ENCODE assay signal across 7 mouse cellular contexts in genomic region chr4:86669780-86670201, GRCm38 (mm10). TPM values are rescaled to one million over a fixed set of nuclear protein-coding genes. Genes with fewer than 3 reads are reported as not detected.
DNase-seq lines count a peak whose midpoint lies in the region; ATAC-seq lines count a peak whose summit lies in the region.

Plin2 (minus strand) TSS chr4:86670060.

- H3K4me2 ChIP-seq in embryonic facial prominence, embryonic 11.5 days (ENCODE audit: low read depth, low read length) = peak within 1 kb of the TSS; percentile 71
- peak within 1 kb of the TSS; percentile 62 for H3K4me2 ChIP-seq in limb, embryonic 15.5 days
- H3K4me2 ChIP-seq in midbrain, embryonic 16.5 days (ENCODE audit: low read length) = peak within 1 kb of the TSS; percentile 66

- H3K27me3 ChIP-seq in embryonic facial prominence, embryonic 11.5 days (ENCODE audit: control insufficient read depth, insufficient read depth, low read length) = no peaks in the 10 kb centered on the region
- no peaks in the 10 kb centered on the region for H3K27me3 ChIP-seq in limb, embryonic 15.5 days
- no peaks in the 10 kb centered on the region for H3K27me3 ChIP-seq in midbrain, embryonic 16.5 days (ENCODE audit: control insufficient read depth, insufficient read depth, low read depth, low read length)

- peak; percentile 87 for DNase-seq in adrenal gland, postnatal 25 days
- peak; percentile 72 for DNase-seq in embryonic facial prominence, embryonic 11.5 days (ENCODE audit: low spot score)
- DNase-seq in heart, adult 18-20 months = peak; percentile 91 to 92
- DNase-seq in kidney, adult 18-20 months = peak; percentile 87
- peak; percentile 67 to 80 for DNase-seq in spleen, postnatal 10 days (ENCODE audit: low spot score in 2 of 2)

- no peaks in the 10 kb centered on the region for H3K4me1 ChIP-seq in embryonic facial prominence, embryonic 11.5 days (ENCODE audit: control insufficient read depth, insufficient read depth, low read length)
- peaks cover 8% of the 10 kb centered on the region for H3K4me1 ChIP-seq in limb, embryonic 15.5 days
- H3K4me1 ChIP-seq in midbrain, embryonic 16.5 days (ENCODE audit: control insufficient read depth, insufficient read depth, low read length) = peaks cover 7% of the 10 kb centered on the region; the same call in 1 of the 2 replicates

- under 1% methylated on average over 18 of the region's 18 CpGs for WGBS in embryonic facial prominence, embryonic 11.5 days
- WGBS in limb, embryonic 15.5 days = 0% methylated on average over 18 of the region's 18 CpGs
- under 1% methylated on average over 17 of the region's 18 CpGs for WGBS in midbrain, embryonic 16.5 days

- H3K9ac ChIP-seq in embryonic facial prominence, embryonic 11.5 days (replicated peaks; ENCODE audit: low read length) = peak within 1 kb of the TSS; percentile 86
- peak within 1 kb of the TSS; percentile 62 for H3K9ac ChIP-seq in limb, embryonic 15.5 days
- H3K9ac ChIP-seq in midbrain, embryonic 16.5 days (ENCODE audit: low read depth, low read length) = peak within 1 kb of the TSS; percentile 81

- ATAC-seq in embryonic facial prominence, embryonic 11.5 days (replicated peaks; ENCODE audit: insufficient number of reproducible peaks, low FRiP score, low TSS enrichment, low read depth) = peak; percentile 88
- peak; percentile 80; the same call in 1 of the 2 replicates for ATAC-seq in limb, embryonic 15.5 days (ENCODE audit: insufficient number of reproducible peaks, low FRiP score, low TSS enrichment, low read depth)
- ATAC-seq in midbrain, embryonic 16.5 days = peak; percentile 92

- H3K27ac ChIP-seq in embryonic facial prominence, embryonic 11.5 days (replicated peaks; ENCODE audit: low read depth, low read length) = no peak within 1 kb of the TSS
- H3K27ac ChIP-seq in limb, embryonic 15.5 days = peak within 1 kb of the TSS; percentile 84
- 0 out of 2 replicates have a peak within 1 kb of the TSS, but pooled peaks have one; percentile 53 for H3K27ac ChIP-seq in midbrain, embryonic 16.5 days (ENCODE audit: low read length)

- no peaks in the 10 kb centered on the region for H3K9me3 ChIP-seq in embryonic facial prominence, embryonic 11.5 days (replicated peaks; ENCODE audit: control insufficient read depth, low read length)
- H3K9me3 ChIP-seq in limb, embryonic 15.5 days = no peaks in the 10 kb centered on the region
- H3K9me3 ChIP-seq in midbrain, embryonic 16.5 days (replicated peaks; ENCODE audit: control insufficient read depth, low read length, poor library complexity, severe bottlenecking) = no peaks in the 10 kb centered on the region

- H3K36me3 ChIP-seq in embryonic facial prominence, embryonic 11.5 days (replicated peaks; ENCODE audit: control insufficient read depth, insufficient read depth, low read depth, low read length) = no peaks in the 10 kb centered on the region
- H3K36me3 ChIP-seq in limb, embryonic 15.5 days = peaks cover 21% of the 10 kb centered on the region
- H3K36me3 ChIP-seq in midbrain, embryonic 16.5 days (ENCODE audit: control insufficient read depth, insufficient read depth, low read length) = no peaks in the 10 kb centered on the region

- peak within 1 kb of the TSS; percentile 61 for H3K4me3 ChIP-seq in embryonic facial prominence, embryonic 11.5 days (ENCODE audit: low read depth, low read length)
- peak within 1 kb of the TSS; percentile 63 for H3K4me3 ChIP-seq in limb, embryonic 15.5 days
- peak within 1 kb of the TSS; percentile 60 for H3K4me3 ChIP-seq in midbrain, embryonic 16.5 days (ENCODE audit: low read depth, low read length)

RNA-seq across cellular contexts. Expression of gene Plin2, which starts in this region (rescaled TPM):
- 318 and 341 TPM in 2 replicates for total RNA-seq in adrenal gland, postnatal 25 days (2021)
- polyA plus RNA-seq in embryonic facial prominence, embryonic 11.5 days (2014; fragmentation: Nextera tagmentation; extraction: Ambion mirVana) = 79.8 and 91.4 TPM in 2 replicates
- total RNA-seq in heart, adult 18-20 months (2021) = 100 to 1,000 TPM; 116 to 138 TPM
- polyA plus RNA-seq in limb, embryonic 15.5 days (2015; fragmentation: Nextera tagmentation; extraction: Ambion mirVana) = 75.0 and 76.2 TPM in 2 replicates
- 38.2 and 40.2 TPM in 2 replicates for polyA plus RNA-seq in midbrain, embryonic 16.5 days (2015; fragmentation: Nextera tagmentation; extraction: Ambion mirVana)
